Mouse (Mus musculus): ENCODE results near the gene Pmpca.

The Pmpca gene

DNA sequence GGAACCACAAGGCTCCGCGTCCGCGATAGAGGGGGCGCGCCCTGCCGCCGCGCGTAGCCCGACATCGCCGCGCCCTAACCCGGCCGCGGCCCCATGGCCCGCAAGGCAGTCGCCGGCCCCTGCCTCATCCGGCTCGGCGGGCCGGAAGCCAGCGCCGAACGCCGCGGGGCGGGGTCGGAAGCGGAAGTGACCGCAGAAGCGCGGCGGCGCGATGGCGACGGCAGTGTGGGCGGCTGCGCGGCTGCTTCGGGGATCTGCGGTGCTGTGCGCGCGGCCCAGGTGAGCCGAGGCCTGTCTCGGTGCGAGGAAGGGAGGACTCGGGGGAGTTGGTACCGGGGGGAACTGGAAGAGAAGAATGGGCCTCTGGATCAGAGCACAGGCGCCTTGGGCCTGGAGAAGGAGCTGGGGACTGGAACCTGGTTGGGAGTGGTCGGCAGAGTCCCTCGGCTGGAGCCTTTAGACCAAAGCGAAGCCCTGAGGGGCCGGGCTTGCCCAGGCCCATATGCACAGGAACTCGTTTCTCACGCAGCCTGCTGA lies at the start of gene Pmpca, which contains the start of gene Entr1:
Pmpca (plus strand) TSS at position 186 of the 537 bp plus-strand sequence.
Entr1 (minus strand) TSS at position 163 of the 537 bp plus-strand sequence.
- Histone ChIP-seq H3K27me3 (ENCODE audit: insufficient read depth, low read length) (no peaks in the 10 kb centered on the region), H3K4me1 (replicated peaks; ENCODE audit: low read depth, low read length) (peaks cover 31% of the 10 kb centered on the region), H3K36me3 (ENCODE audit: insufficient read depth, low read length) (peaks cover 82% of the 10 kb centered on the region), H3K9me3 (ENCODE audit: low read length) (no peaks in the 10 kb centered on the region), H3K4me3 (replicated peaks; ENCODE audit: low read length) (peak within 1 kb of the TSS; percentile 97)
- TF ChIP-seq NANOG (IDR thresholded peaks at IDR 0.05; ENCODE audit: borderline replicate concordance, low read length) (no peak), CTCF (conservative IDR thresholded peaks at IDR 0.05; ENCODE audit: low read length) (no peak), POU5F1 (IDR thresholded peaks at IDR 0.05; ENCODE audit: borderline replicate concordance, low read length) (no peak)

DNA sequence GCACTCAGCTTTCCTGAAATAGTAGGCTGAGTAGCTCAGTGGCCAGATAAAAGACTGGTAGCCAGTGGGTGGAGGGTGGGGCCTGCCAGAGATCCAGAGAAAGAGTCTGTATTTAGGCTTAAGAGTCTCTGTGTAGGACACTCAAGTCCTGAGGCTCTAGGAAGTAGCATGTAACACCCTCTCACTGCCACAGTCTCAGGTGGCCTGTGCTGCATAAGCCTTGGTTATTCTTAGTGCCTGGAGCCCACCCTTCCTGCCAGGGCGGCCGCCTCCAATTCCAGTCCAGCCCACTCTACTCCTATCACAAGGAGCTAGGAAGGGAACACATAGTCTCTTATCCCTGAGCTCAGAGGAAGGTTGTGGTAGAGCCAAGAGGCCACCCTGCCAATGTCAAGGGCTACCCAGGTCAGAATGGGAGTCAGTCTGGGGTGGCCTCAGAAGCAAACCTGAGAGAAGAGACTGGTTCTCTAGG lies 47.6 kb upstream of the Pmpca start:
- H3K9me3 ChIP-seq (ENCODE audit: low read length) = no peaks in the 10 kb centered on the region
- H3K27me3 ChIP-seq (ENCODE audit: insufficient read depth, low read length) = peaks cover 2% of the 10 kb centered on the region; the same call in 1 of the 2 replicates
- peaks cover 38% of the 10 kb centered on the region for H3K4me1 ChIP-seq (replicated peaks; ENCODE audit: low read depth, low read length)
- TF ChIP-seq POU5F1 (IDR thresholded peaks at IDR 0.05; ENCODE audit: borderline replicate concordance, low read length) (no peak), NANOG (IDR thresholded peaks at IDR 0.05; ENCODE audit: borderline replicate concordance, low read length) (no peak), CTCF (conservative IDR thresholded peaks at IDR 0.05; ENCODE audit: low read length) (no peak)
- H3K4me3 ChIP-seq (replicated peaks; ENCODE audit: low read length) = no peak overlapping the region
- H3K36me3 ChIP-seq (ENCODE audit: insufficient read depth, low read length) = peaks cover 2% of the 10 kb centered on the region; the same call in 1 of the 2 replicates

GRCm38 (mm10) chr2:26342044-26342443 lies 47.1 kb upstream of the Pmpca start:
- peaks cover 38% of the 10 kb centered on the region for H3K4me1 ChIP-seq (replicated peaks; ENCODE audit: low read depth, low read length)
- H3K27me3 ChIP-seq (ENCODE audit: insufficient read depth, low read length) = peaks cover 2% of the 10 kb centered on the region; the same call in 1 of the 2 replicates
- H3K36me3 ChIP-seq (ENCODE audit: insufficient read depth, low read length) = peaks cover 2% of the 10 kb centered on the region; the same call in 1 of the 2 replicates
- H3K4me3 ChIP-seq (replicated peaks; ENCODE audit: low read length) = no peak overlapping the region
- TF ChIP-seq POU5F1 (IDR thresholded peaks at IDR 0.05; ENCODE audit: borderline replicate concordance, low read length) (no peak), NANOG (IDR thresholded peaks at IDR 0.05; ENCODE audit: borderline replicate concordance, low read length) (no peak), CTCF (conservative IDR thresholded peaks at IDR 0.05; ENCODE audit: low read length) (no peak)
- no peaks in the 10 kb centered on the region for H3K9me3 ChIP-seq (ENCODE audit: low read length)

GRCm38 (mm10) chr2:26342609-26343490 lies 46.3 kb upstream of the Pmpca start:
- no peaks in the 10 kb centered on the region for H3K9me3 ChIP-seq (ENCODE audit: low read length)
- peaks cover 2% of the 10 kb centered on the region; the same call in 1 of the 2 replicates for H3K36me3 ChIP-seq (ENCODE audit: insufficient read depth, low read length)
- 0 out of 2 replicates have a peak overlapping the region, but pooled peaks have one; percentile 10 for H3K4me3 ChIP-seq (replicated peaks; ENCODE audit: low read length)
- peaks cover 2% of the 10 kb centered on the region; the same call in 1 of the 2 replicates for H3K27me3 ChIP-seq (ENCODE audit: insufficient read depth, low read length)
- no peak for TF ChIP-seq POU5F1 (IDR thresholded peaks at IDR 0.05; ENCODE audit: borderline replicate concordance, low read length)
- TF ChIP-seq NANOG (IDR thresholded peaks at IDR 0.05; ENCODE audit: borderline replicate concordance, low read length) = 0 out of 2 replicates have a peak, but pooled peaks have one; percentile 8
- no peak for TF ChIP-seq CTCF (conservative IDR thresholded peaks at IDR 0.05; ENCODE audit: low read length)
- peaks cover 40% of the 10 kb centered on the region for H3K4me1 ChIP-seq (replicated peaks; ENCODE audit: low read depth, low read length)

DNA sequence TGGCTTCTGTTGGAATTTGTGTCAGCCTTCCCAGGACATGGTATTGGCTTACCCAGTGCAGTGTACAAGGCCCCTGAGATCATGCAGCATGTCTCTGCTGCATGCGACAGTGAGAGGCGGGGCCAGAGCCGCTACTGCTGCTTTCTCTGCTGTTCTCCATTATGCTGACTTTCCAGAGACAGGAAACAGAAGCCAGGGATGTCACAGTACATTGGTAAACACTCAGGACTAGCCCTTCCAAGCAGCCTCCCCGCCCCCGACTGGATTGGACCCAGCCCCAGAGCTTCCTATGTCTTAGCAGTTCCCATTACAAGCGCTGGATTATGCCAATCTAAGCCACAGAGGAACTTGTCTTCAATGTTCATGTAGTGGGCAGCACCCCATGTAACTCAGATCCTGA lies 40.9 kb upstream of the Pmpca start:
- peaks cover 8% of the 10 kb centered on the region; the same call in 1 of the 2 replicates for H3K27me3 ChIP-seq (ENCODE audit: insufficient read depth, low read length)
- TF ChIP-seq NANOG (IDR thresholded peaks at IDR 0.05; ENCODE audit: borderline replicate concordance, low read length) = no peak
- no peak for TF ChIP-seq CTCF (conservative IDR thresholded peaks at IDR 0.05; ENCODE audit: low read length)
- TF ChIP-seq POU5F1 (IDR thresholded peaks at IDR 0.05; ENCODE audit: borderline replicate concordance, low read length) = no peak
- no peak overlapping the region for H3K4me3 ChIP-seq (replicated peaks; ENCODE audit: low read length)

GRCm38 (mm10) chr2:26351358-26352290 lies 37.5 kb upstream of the Pmpca start, which contains the start of gene Dnlz:
Dnlz (minus strand) TSS chr2:26352110.
- TF ChIP-seq NANOG (IDR thresholded peaks at IDR 0.05; ENCODE audit: borderline replicate concordance, low read length) (no peak), CTCF (conservative IDR thresholded peaks at IDR 0.05; ENCODE audit: low read length) (peak; percentile 30), POU5F1 (IDR thresholded peaks at IDR 0.05; ENCODE audit: borderline replicate concordance, low read length) (0 out of 2 replicates have a peak, but pooled peaks have one; percentile 6)
- peak within 1 kb of the TSS; percentile 88 for H3K4me3 ChIP-seq (replicated peaks; ENCODE audit: low read length)
- H3K27me3 ChIP-seq (ENCODE audit: insufficient read depth, low read length) = peaks cover 8% of the 10 kb centered on the region; the same call in 1 of the 2 replicates
- H3K36me3 ChIP-seq (ENCODE audit: insufficient read depth, low read length) = peaks cover 22% of the 10 kb centered on the region
- peaks cover 38% of the 10 kb centered on the region for H3K4me1 ChIP-seq (replicated peaks; ENCODE audit: low read depth, low read length)
- no peaks in the 10 kb centered on the region for H3K9me3 ChIP-seq (ENCODE audit: low read length)

More for the DNA sequence above, 40.9 kb upstream of the Pmpca start:
- Histone ChIP-seq H3K9me3 (ENCODE audit: low read length) (no peaks in the 10 kb centered on the region), H3K4me1 (replicated peaks; ENCODE audit: low read depth, low read length) (peaks cover 46% of the 10 kb centered on the region), H3K36me3 (ENCODE audit: insufficient read depth, low read length) (peaks cover 20% of the 10 kb centered on the region)

DNA sequence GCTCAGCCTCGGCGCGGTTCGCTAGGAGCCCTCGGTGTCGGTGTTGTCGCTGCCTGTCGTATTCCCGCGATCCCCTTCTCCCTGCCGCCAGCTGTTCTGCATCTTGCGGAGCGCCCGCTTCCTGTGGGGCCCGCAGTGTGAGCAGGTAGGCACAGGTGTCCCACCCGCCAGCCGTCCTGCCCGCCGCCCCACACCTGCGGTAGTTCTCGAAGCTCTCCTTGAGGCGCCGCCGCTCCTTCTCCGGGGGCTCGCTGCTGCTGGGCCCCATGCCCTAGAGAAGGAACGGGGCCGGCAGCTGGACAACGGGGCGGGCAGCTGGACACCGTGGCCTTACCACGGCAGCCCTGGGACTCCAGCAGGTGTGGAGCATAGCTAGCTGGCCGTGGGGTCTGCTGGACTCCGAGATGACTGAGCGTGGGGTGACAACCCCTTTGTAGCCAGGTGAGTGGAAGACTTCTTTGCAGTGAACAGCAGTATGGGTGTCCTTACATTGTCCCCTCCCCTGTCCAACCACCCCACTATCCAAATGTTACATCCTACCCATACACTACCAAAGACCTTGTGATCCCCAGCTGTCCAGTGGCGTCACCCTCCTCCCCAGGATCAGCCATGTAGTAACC lies 36.7 kb upstream of the Pmpca start:
- Histone ChIP-seq H3K4me3 (replicated peaks; ENCODE audit: low read length) (peak overlapping the region; percentile 88), H3K4me1 (replicated peaks; ENCODE audit: low read depth, low read length) (peaks cover 46% of the 10 kb centered on the region), H3K9me3 (ENCODE audit: low read length) (no peaks in the 10 kb centered on the region), H3K27me3 (ENCODE audit: insufficient read depth, low read length) (peaks cover 8% of the 10 kb centered on the region; the same call in 1 of the 2 replicates), H3K36me3 (ENCODE audit: insufficient read depth, low read length) (peaks cover 22% of the 10 kb centered on the region)
- no peak for TF ChIP-seq POU5F1 (IDR thresholded peaks at IDR 0.05; ENCODE audit: borderline replicate concordance, low read length)
- no peak for TF ChIP-seq NANOG (IDR thresholded peaks at IDR 0.05; ENCODE audit: borderline replicate concordance, low read length)
- no peak for TF ChIP-seq CTCF (conservative IDR thresholded peaks at IDR 0.05; ENCODE audit: low read length)
